Mouse (Mus musculus) midbrain, embryonic 12.5 days (tissue): ENCODE data around the gene Rbmx2. TPM values are rescaled to one million over a fixed set of nuclear protein-coding genes. Genes with fewer than 3 reads are reported as not detected.

Source experiments
- polyA plus RNA-seq: library from polyadenylated mRNA; unstranded; fragments of >200 nt; fragmentation: Nextera tagmentation; extraction: Ambion mirVana; gene quantifications from 2 replicates; pipeline ENCODE4 v1.2.1, GENCODE M21; 2016

The Rbmx2 gene
- polyA plus RNA-seq, 1 experiment from 2014 or later, result 23.7 TPM

Other genes with a start within 250 kb of the Rbmx2 start
- gene Elf4, start 231.9 kb upstream of the Rbmx2 start, polyA plus RNA-seq, result 1.6 and 1.8 TPM in 2 replicates
- 61.8 and 63.2 TPM in 2 replicates for gene Aifm1, start 181.4 kb upstream of the Rbmx2 start, polyA plus RNA-seq
- 39.2 and 45.0 TPM in 2 replicates for gene Rab33a, start 175.7 kb upstream of the Rbmx2 start, polyA plus RNA-seq
- 18.3 and 21.0 TPM in 2 replicates for gene Zfp280c, start 100.5 kb upstream of the Rbmx2 start, polyA plus RNA-seq
- 27.4 and 30.2 TPM in 2 replicates for gene Slc25a14, start 71.6 kb upstream of the Rbmx2 start, polyA plus RNA-seq
- gene Gpr119, start 20.5 kb upstream of the Rbmx2 start, polyA plus RNA-seq, result not detected in 2 replicates
- not detected in 2 replicates for gene Gm595, start 182.7 kb downstream of the Rbmx2 start, polyA plus RNA-seq